Mouse (Mus musculus) activated CD4-positive, CD25-positive, alpha-beta regulatory T cell, adult 9 weeks (primary cell): ENCODE data around the gene Stk26. TPM values are rescaled to one million over a fixed set of nuclear protein-coding genes. Genes with fewer than 3 reads are reported as not detected.

ENCODE experiments used
- polyA plus RNA-seq: library from polyadenylated mRNA; unstranded; fragments of 100-300 nt; shearing (Covaris generic); gene quantifications from one replicate; pipeline ENCODE4 v1.2.1, GENCODE M21; 2017

The Stk26 gene
- 58.0 TPM for polyA plus RNA-seq

GRCm38 (mm10) chrX:50840847-50841560 lies at the start of gene Stk26:
Gene Stk26, plus strand, starts transcription at chrX:50841047.

GRCm38 (mm10) chrX:50942610-50943009 lies 101.8 kb downstream of the Stk26 start, which contains the start of gene Frmd7:
Gene Frmd7, minus strand, starts transcription at chrX:50942710.

Other genes with a start within 250 kb of the Stk26 start
- not detected for gene Frmd7, start 101.7 kb downstream of the Stk26 start, polyA plus RNA-seq
- 23.0 TPM for gene Rap2c, start 177.0 kb downstream of the Stk26 start, polyA plus RNA-seq